Mouse (Mus musculus) small intestine, adult 2 months (tissue): ENCODE results near the gene Tpi1. TPM values are rescaled to one million over a fixed set of nuclear protein-coding genes. Genes with fewer than 3 reads are reported as not detected.
A peak's percentile ranks its signal among the peaks of the same experiment; 100 is the strongest.

Experiments
- H3K27ac ChIP-seq: fragments of 200-500 bp; 2 replicates; pipeline ENCODE4 v1.5.1; 2012; ENCODE audit warnings: low read depth, low read length, control low read depth, inconsistent platforms; ENCODE audit not compliant: insufficient read depth
- H3K27me3 ChIP-seq: fragments of 200-500 bp; 2 replicates; pipeline ENCODE4 v1.6.1; 2012; ENCODE audit warnings: mild to moderate bottlenecking, moderate library complexity, low read length, inconsistent platforms; ENCODE audit not compliant: control insufficient read depth, insufficient read depth
- H3K36me3 ChIP-seq: fragments of 200-500 bp; 2 replicates; pipeline ENCODE4 v1.6.1; 2012; ENCODE audit warnings: mild to moderate bottlenecking, low read length, control low read depth, inconsistent platforms; ENCODE audit not compliant: control insufficient read depth, insufficient read depth
- H3K4me1 ChIP-seq: fragments of 200-500 bp; 2 replicates; pipeline ENCODE4 v1.6.1; 2012; ENCODE audit warnings: low read length, inconsistent platforms, mixed read lengths; ENCODE audit not compliant: control insufficient read depth, insufficient read depth, insufficient read length
- H3K4me3 ChIP-seq: fragments of 200-500 bp; 2 replicates; pipeline ENCODE4 v1.5.1; 2012; ENCODE audit warnings: low read depth, mild to moderate bottlenecking, control low read depth, inconsistent platforms, low read length, moderate library complexity
- CTCF ChIP-seq: fragments of 200-500 bp; IDR thresholded peaks from 2 replicates; pipeline ENCODE4 v1.5.1; 2012; ENCODE audit warnings: low read depth, mild to moderate bottlenecking, control low read depth, inconsistent platforms, low read length, moderate library complexity, mixed read lengths; ENCODE audit not compliant: insufficient replicate concordance, insufficient read length; ENCODE audit errors: extremely low read depth
- POLR2A ChIP-seq: fragments of 200-500 bp; IDR thresholded peaks from 2 replicates; pipeline ENCODE4 v1.6.1; 2012; ENCODE audit warnings: low read depth, mild to moderate bottlenecking, control low read depth, inconsistent platforms, low read length, moderate library complexity
- WGBS: fragments of 180-500 bp; shearing (Covaris S2); methylation state at CpG from one replicate; pipeline ENCODE4 v1.1.7; 2018; 5-methylcytosine and 5-hydroxymethylcytosine counted together
- polyA plus RNA-seq: library from polyadenylated mRNA; depleted of rRNA; stranded (reverse); fragments of >200 nt; gene quantifications from 2 replicates; pipeline ENCODE4 v1.2.3, GENCODE M21; 2012

Gene Tpi1
- polyA plus RNA-seq, 1 experiment: 801 TPM

- Histone ChIP-seq H3K36me3 (peaks cover 9% of the 10 kb centered on the region), H3K4me3 (peak overlapping the region; percentile 71), H3K27me3 (no peaks in the 10 kb centered on the region), H3K4me1 (peaks cover 9% of the 10 kb centered on the region), H3K27ac (peak overlapping the region; percentile 89)
- TF ChIP-seq CTCF: 0 out of 2 replicates have a peak, but pooled peaks have one; percentile 17
- peak; percentile 15; the same call in 1 of the 2 replicates for TF ChIP-seq POLR2A
- under 1% methylated on average over 38 of the region's 38 CpGs for WGBS
These were observed 16.0 kb upstream of the Tpi1 start for GRCm38 (mm10) chr6:124829799-124830700.

DNA sequence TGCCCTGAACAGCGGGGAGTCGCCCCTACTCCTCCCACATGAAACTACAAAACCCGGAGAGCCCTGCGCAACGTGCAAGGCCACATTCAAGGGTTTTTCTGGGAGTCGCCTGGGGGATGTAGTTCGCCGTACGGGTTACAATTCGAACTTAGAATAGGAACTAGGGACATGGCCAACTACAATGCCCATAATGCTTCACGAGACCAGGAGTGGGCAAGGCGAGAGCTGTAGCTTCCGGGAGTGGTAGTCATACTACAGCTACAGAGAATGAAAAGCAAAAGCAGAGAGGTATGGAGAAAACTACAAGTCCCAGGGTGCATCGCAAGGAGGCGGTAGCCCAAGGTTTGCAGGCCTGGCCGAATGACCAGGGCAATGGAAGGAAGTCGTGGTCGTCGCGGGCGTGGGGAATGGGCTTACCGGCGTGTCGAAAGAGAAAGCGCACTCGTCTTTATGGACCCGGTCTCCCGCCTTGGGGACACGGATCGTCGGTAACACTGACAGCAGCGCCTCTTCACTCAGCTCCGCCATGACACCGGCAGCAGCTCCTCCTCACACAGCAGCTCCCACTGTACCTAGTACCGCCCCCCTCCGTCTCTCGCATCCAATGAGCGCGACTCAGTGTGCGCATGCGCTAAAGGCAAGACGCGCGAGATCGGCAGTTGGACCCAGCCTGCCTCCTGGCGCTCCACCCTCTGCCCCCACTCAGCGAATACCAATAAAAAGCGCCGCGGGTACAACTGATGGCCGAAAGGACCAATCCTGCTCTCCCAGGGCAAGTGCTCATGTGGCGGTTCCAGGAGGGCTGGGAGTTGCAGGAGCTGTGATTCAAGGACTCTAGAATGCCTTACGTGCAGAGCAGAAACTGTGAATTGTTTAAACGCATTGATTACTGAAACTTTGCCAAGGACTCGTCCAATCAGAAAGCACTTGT lies 15.0 kb upstream of the Tpi1 start, which contains the start of the genes Usp5 and Cdca3:
Gene Usp5, minus strand, starts transcription at position 617 of the 931 bp plus-strand sequence.
Gene Cdca3, plus strand, starts transcription at position 680 of the 931 bp plus-strand sequence.
- Histone ChIP-seq H3K4me1 (peaks cover 9% of the 10 kb centered on the region), H3K36me3 (peaks cover 18% of the 10 kb centered on the region), H3K27ac (peak within 1 kb of the TSS; percentile 89), H3K4me3 (peak within 1 kb of the TSS; percentile 71), H3K27me3 (no peaks in the 10 kb centered on the region)
- peak; percentile 56; the same call in 1 of the 2 replicates for TF ChIP-seq POLR2A
- TF ChIP-seq CTCF: 0 out of 2 replicates have a peak, but pooled peaks have one; percentile 12
- under 1% methylated on average over 55 of the region's 55 CpGs for whole genome bisulfite sequencing

DNA sequence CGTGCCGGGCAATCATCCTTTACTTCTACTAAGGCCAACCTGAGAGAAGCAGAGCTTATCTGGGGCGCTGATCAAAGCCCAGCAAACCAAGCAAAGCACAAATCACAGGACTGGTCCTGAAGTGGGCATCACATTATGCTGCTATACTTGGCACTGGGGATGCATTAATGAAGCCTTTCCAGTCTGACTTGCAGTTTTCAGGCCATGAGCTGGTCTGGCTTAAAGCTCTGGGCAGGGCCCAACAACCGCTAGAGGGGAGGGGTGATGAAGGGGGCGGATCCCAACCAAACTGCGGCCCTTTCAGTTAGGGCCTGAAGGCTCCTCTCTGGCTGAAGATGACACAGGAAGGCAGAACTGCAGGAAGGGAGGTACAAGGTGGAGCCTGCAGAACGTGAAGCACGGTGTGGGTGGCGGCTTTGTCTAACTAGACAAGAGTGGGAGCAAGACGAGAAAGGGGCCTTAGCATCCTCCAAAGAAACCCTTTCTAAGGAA lies 14.1 kb upstream of the Tpi1 start:
- 17% methylated on average over 10 of the region's 10 CpGs for WGBS

DNA sequence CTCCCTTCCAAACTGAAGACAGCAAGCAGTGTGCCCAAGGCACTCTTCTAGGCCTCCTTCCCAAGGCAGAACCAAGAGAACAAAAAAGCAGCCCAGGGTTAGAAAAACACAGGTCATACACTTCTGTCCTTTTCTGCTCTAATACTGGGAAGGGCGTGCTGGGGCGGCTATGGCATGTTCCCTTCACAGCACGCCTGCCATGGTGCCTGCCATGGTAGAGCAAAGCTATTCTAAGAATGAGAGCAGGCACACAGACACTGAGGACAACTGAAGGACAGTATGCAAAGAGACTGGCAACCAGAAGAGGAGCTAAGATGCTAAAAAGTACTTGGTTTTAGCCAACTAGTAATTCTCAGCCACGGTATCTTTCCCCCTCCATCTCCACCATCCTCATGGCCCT lies 8.0 kb upstream of the Tpi1 start:
- H3K36me3 ChIP-seq: peaks cover 77% of the 10 kb centered on the region
- no peak overlapping the region for H3K4me3 ChIP-seq
- no peaks in the 10 kb centered on the region for H3K27me3 ChIP-seq
- no peaks in the 10 kb centered on the region for H3K4me1 ChIP-seq
- TF ChIP-seq CTCF: no peak
- no peak for TF ChIP-seq POLR2A
- H3K27ac ChIP-seq: no peak overlapping the region
- WGBS: 95% methylated on average over 4 of the region's 4 CpGs

More for the DNA sequence above, 14.1 kb upstream of the Tpi1 start:
- H3K27ac ChIP-seq: no peak overlapping the region
- TF ChIP-seq POLR2A (no peak; the same call in 1 of the 2 replicates), CTCF (no peak)
- H3K4me1 ChIP-seq: peaks cover 9% of the 10 kb centered on the region
- H3K4me3 ChIP-seq: peak overlapping the region; percentile 52
- peaks cover 28% of the 10 kb centered on the region for H3K36me3 ChIP-seq
- H3K27me3 ChIP-seq: no peaks in the 10 kb centered on the region

DNA sequence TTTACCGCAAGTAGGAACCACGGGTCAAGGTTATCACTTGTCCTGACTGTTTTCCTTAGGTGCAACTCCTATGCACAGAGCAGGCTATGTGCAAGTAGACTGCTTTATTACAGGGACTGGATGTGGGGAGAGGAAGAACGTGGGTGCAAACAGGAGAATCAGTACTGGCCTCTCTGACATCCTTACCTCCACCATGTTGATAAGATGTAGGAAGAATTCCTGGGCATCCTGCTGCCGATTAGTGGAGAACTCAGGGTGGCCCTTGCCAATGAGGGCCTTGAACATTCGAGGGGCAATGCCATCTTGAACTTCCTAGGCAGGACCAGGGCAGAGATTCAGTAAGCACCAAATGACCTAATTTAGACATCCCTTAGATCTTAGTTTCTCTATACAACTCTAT lies 6.8 kb upstream of the Tpi1 start:
- no peak overlapping the region for H3K4me3 ChIP-seq
- H3K27ac ChIP-seq: no peak overlapping the region
- no peak for TF ChIP-seq CTCF
- TF ChIP-seq POLR2A: no peak
- no peaks in the 10 kb centered on the region for H3K27me3 ChIP-seq
- H3K4me1 ChIP-seq: no peaks in the 10 kb centered on the region
- 94% methylated on average over 5 of the region's 5 CpGs for WGBS
- peaks cover 79% of the 10 kb centered on the region for H3K36me3 ChIP-seq

DNA sequence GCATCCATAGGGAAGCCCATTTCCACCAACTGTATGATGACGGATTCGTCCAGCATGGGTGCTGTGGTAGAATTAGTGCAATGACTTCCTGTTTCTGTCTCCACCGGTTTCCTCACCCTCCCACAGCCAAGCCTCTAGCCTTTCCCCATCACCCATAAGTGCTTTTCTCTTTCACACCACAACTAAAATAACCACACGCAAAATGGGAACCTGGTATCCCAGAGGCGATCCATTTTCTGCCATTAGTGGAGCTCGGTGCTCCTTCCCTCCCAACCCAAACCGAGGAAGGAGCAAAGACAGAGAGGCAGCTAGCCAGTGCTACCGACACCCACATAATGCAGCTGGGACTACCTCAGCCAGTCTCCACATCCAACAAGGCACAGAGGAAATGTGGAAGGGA lies 3.9 kb upstream of the Tpi1 start:
- peaks cover 55% of the 10 kb centered on the region for H3K36me3 ChIP-seq

More for the DNA sequence above, 3.9 kb upstream of the Tpi1 start:
- H3K27me3 ChIP-seq: no peaks in the 10 kb centered on the region
- peaks cover 5% of the 10 kb centered on the region; the same call in 1 of the 2 replicates for H3K4me1 ChIP-seq
- WGBS: 83% methylated on average over 8 of the region's 8 CpGs
- H3K27ac ChIP-seq: no peak overlapping the region
- TF ChIP-seq POLR2A (no peak), CTCF (no peak)
- no peak overlapping the region for H3K4me3 ChIP-seq
